10 mouse cellular contexts compared by ENCODE assay signal in genomic region chr9:110689261-110689779, GRCm38 (mm10). TPM values are rescaled to one million over a fixed set of nuclear protein-coding genes. Genes with fewer than 3 reads are reported as not detected.
DNase-seq lines count a peak whose midpoint lies in the region; ATAC-seq and TF ChIP-seq lines count a peak whose summit lies in the region.
"Had no signal": no experiment of that assay in that cellular context is flagged by ENCODE, and none has a peak within 500 bp of the region (broad histone marks: within the 10 kb centered on the region; RNA-seq: fewer than 3 reads in every experiment).

No protein-coding gene starts in this region.

- 54% methylated on average over 8 of the region's 8 CpGs for WGBS in intestine, embryonic 15.5 days
- WGBS in lung, postnatal 0 days, result 50% methylated on average over 8 of the region's 8 CpGs
- WGBS in midbrain, embryonic 15.5 days, result 91% methylated on average over 8 of the region's 8 CpGs

- H3K4me2 ChIP-seq in intestine, embryonic 15.5 days (replicated peaks), result peak overlapping the region; percentile 52
- H3K4me2 ChIP-seq in lung, postnatal 0 days (replicated peaks; ENCODE audit: low read depth, low read length), result peak overlapping the region; percentile 23; the same call in 1 of the 2 replicates
- H3K4me2 ChIP-seq in midbrain, embryonic 15.5 days, result no peak overlapping the region

- H3K9me3 ChIP-seq in intestine, embryonic 15.5 days, result no peaks in the 10 kb centered on the region
- no peaks in the 10 kb centered on the region for H3K9me3 ChIP-seq in lung, postnatal 0 days (ENCODE audit: low read length)
- H3K9me3 ChIP-seq in midbrain, embryonic 15.5 days, result no peaks in the 10 kb centered on the region
- H3K9me3 ChIP-seq: hindbrain, embryonic 10.5 days had no signal

- peak overlapping the region; percentile 73 for H3K27ac ChIP-seq in intestine, embryonic 15.5 days
- H3K27ac ChIP-seq in lung, postnatal 0 days (ENCODE audit: low read length), result peak overlapping the region; percentile 88
- H3K27ac ChIP-seq in midbrain, embryonic 15.5 days, result no peak overlapping the region
- H3K27ac ChIP-seq: hindbrain, embryonic 10.5 days had no signal

- H3K27me3 ChIP-seq in Patski, result no peaks in the 10 kb centered on the region
- H3K27me3 ChIP-seq in intestine, embryonic 15.5 days (replicated peaks), result no peaks in the 10 kb centered on the region
- H3K27me3 ChIP-seq in lung, postnatal 0 days (replicated peaks; ENCODE audit: insufficient read depth, low read length), result no peaks in the 10 kb centered on the region
- H3K27me3 ChIP-seq in midbrain, embryonic 15.5 days (replicated peaks), result no peaks in the 10 kb centered on the region

- H3K9ac ChIP-seq in intestine, embryonic 15.5 days, result 0 out of 2 replicates have a peak overlapping the region, but pooled peaks have one; percentile 13
- no peak overlapping the region for H3K9ac ChIP-seq in lung, postnatal 0 days (replicated peaks; ENCODE audit: low read depth)
- no peak overlapping the region for H3K9ac ChIP-seq in midbrain, embryonic 15.5 days

- H3K4me1 ChIP-seq in intestine, embryonic 15.5 days (replicated peaks), result peaks cover 31% of the 10 kb centered on the region
- H3K4me1 ChIP-seq in lung, postnatal 0 days (ENCODE audit: insufficient read depth, low read depth, low read length), result peaks cover 22% of the 10 kb centered on the region
- peaks cover 15% of the 10 kb centered on the region for H3K4me1 ChIP-seq in midbrain, embryonic 15.5 days

- in situ Hi-C loops in Patski (cut with MboI; ENCODE audit: low pct_unique_long_range_greater_than_20kb), result no loop called here

- ATAC-seq in Patski, result peak; percentile 63
- peak; percentile 81 for ATAC-seq in intestine, embryonic 15.5 days
- peak; percentile 84 for ATAC-seq in lung, postnatal 0 days
- ATAC-seq in midbrain, embryonic 15.5 days (replicated peaks), result no peak

- CTCF ChIA-PET in Patski (lab: Charles Lee), result interaction anchor here (1.3 to 1.4 kb wide), 2 partner anchors 36 to 59 kb away, joined by 3 read pairs; no protein-coding TSS in a partner anchor

- H3K36me3 ChIP-seq in intestine, embryonic 15.5 days, result no peaks in the 10 kb centered on the region
- no peaks in the 10 kb centered on the region for H3K36me3 ChIP-seq in lung, postnatal 0 days (ENCODE audit: insufficient read depth, low read length)
- no peaks in the 10 kb centered on the region for H3K36me3 ChIP-seq in midbrain, embryonic 15.5 days (replicated peaks)

- peak; percentile 95 for TF ChIP-seq EP300 in lung, postnatal 0 days (IDR thresholded peaks at IDR 0.05)

- TF ChIP-seq CTCF in Patski (IDR thresholded peaks at IDR 0.05), result no peak
- no peak for TF ChIP-seq CTCF in lung, postnatal 0 days (IDR thresholded peaks at IDR 0.05)

- no peak overlapping the region for H3K4me3 ChIP-seq in intestine, embryonic 15.5 days (replicated peaks)
- no peak overlapping the region for H3K4me3 ChIP-seq in lung, postnatal 0 days (ENCODE audit: low read depth, low read length)
- no peak overlapping the region for H3K4me3 ChIP-seq in midbrain, embryonic 15.5 days
- H3K4me3 ChIP-seq: hindbrain, embryonic 10.5 days had no signal

- DNase-seq in Patski (ENCODE audit: low read depth, low spot score), result peak; percentile 64
- DNase-seq in kidney, postnatal 4 days, result peak; percentile 43 to 67
- DNase-seq in lung, postnatal 0 days (ENCODE audit: low spot score), result peak; percentile 91
- no peak for DNase-seq in adrenal gland, adult 8-10 months
- no peak for DNase-seq in right cerebral cortex, postnatal 4 days

- POLR2A ChIA-PET in Patski (lab: Charles Lee), result no interaction called here

RNA-seq across cellular contexts. Expression of gene Ccdc12, which starts 33.0 kb away (rescaled TPM):
- 88.1 TPM for polyA plus RNA-seq in Patski (2021)
- 162 and 166 TPM in 2 replicates for polyA plus RNA-seq in intestine, embryonic 15.5 days (2015; fragmentation: Nextera tagmentation; extraction: Ambion mirVana)
- polyA plus RNA-seq in lung, postnatal 0 days (2015; fragmentation: Nextera tagmentation; extraction: Ambion mirVana), result 180 and 200 TPM in 2 replicates
- polyA plus RNA-seq in midbrain, embryonic 15.5 days (2015; fragmentation: Nextera tagmentation; extraction: Ambion mirVana), result 110 and 115 TPM in 2 replicates
- total RNA-seq in adrenal gland, adult 8-10 months (2022), result 10 to 100 TPM; 62.7 to 77.9 (median 68.5) TPM

RNA-seq across cellular contexts. Expression of gene Nbeal2, which starts 35.4 kb away (rescaled TPM):
- polyA plus RNA-seq in Patski (2021), result 20.0 TPM
- polyA plus RNA-seq in intestine, embryonic 15.5 days (2015; fragmentation: Nextera tagmentation; extraction: Ambion mirVana), result 3.6 and 4.9 TPM in 2 replicates
- 6.2 and 6.6 TPM in 2 replicates for polyA plus RNA-seq in lung, postnatal 0 days (2015; fragmentation: Nextera tagmentation; extraction: Ambion mirVana)
- polyA plus RNA-seq in midbrain, embryonic 15.5 days (2015; fragmentation: Nextera tagmentation; extraction: Ambion mirVana), result 5.5 and 6.4 TPM in 2 replicates
- total RNA-seq in adrenal gland, adult 8-10 months (2022), result 10 to 100 TPM in 2 of 4 experiments, 1 to 10 TPM in 2; 7.7 to 18.1 (median 13.1) TPM

RNA-seq across cellular contexts. Expression of gene Myl3, which starts 52.3 kb away (rescaled TPM):
- 0.19 TPM for polyA plus RNA-seq in Patski (2021)
- polyA plus RNA-seq in intestine, embryonic 15.5 days (2015; fragmentation: Nextera tagmentation; extraction: Ambion mirVana), result 0.53 and 0.58 TPM in 2 replicates
- polyA plus RNA-seq in lung, postnatal 0 days (2015; fragmentation: Nextera tagmentation; extraction: Ambion mirVana), result 10.4 and 13.8 TPM in 2 replicates
- 0.56 and 2.0 TPM in 2 replicates for polyA plus RNA-seq in midbrain, embryonic 15.5 days (2015; fragmentation: Nextera tagmentation; extraction: Ambion mirVana)
- under 1 TPM in 2 of 4 experiments, not detected in 2; 0.26 to 0.40 TPM for total RNA-seq in adrenal gland, adult 8-10 months (2022)
- total RNA-seq: layer of hippocampus, postnatal 14 days; monocyte, adult 5-6 weeks had no signal
- polyA plus RNA-seq: hindbrain, embryonic 10.5 days had no signal

RNA-seq across cellular contexts. Expression of gene Pth1r, which starts 57.6 kb away (rescaled TPM):
- 9.9 TPM for polyA plus RNA-seq in Patski (2021)
- 21.6 and 23.6 TPM in 2 replicates for polyA plus RNA-seq in intestine, embryonic 15.5 days (2015; fragmentation: Nextera tagmentation; extraction: Ambion mirVana)
- polyA plus RNA-seq in lung, postnatal 0 days (2015; fragmentation: Nextera tagmentation; extraction: Ambion mirVana), result 19.4 and 24.4 TPM in 2 replicates
- 8.7 and 9.2 TPM in 2 replicates for polyA plus RNA-seq in midbrain, embryonic 15.5 days (2015; fragmentation: Nextera tagmentation; extraction: Ambion mirVana)
- total RNA-seq in adrenal gland, adult 8-10 months (2022), result 10 to 100 TPM in 1 of 4 experiments, 1 to 10 TPM in 3; 7.2 to 12.3 (median 9.3) TPM
- total RNA-seq: monocyte, adult 5-6 weeks had no signal

Comparison
In these comparisons a context has a peak if more than half of its experiments do, and no peak if none do; other contexts are left out.
1. DNase-seq: peak in Patski (single experiment), kidney, postnatal 4 days (2 of 2) and lung, postnatal 0 days (single experiment); none in adrenal gland, adult 8-10 months (single experiment) and right cerebral cortex, postnatal 4 days (single experiment).